Mouse (Mus musculus): ENCODE results near the gene Vti1a. TPM values are rescaled to one million over a fixed set of nuclear protein-coding genes. Genes with fewer than 3 reads are reported as not detected.
A peak's percentile ranks its signal among the peaks of the same experiment; 100 is the strongest.

Vti1a gene
- polyA plus RNA-seq, 1 experiment from 2014 or later: 12.8 TPM

- Histone ChIP-seq H3K9ac (ENCODE audit: low read depth, low read length) (no peak overlapping the region), H3K36me3 (ENCODE audit: control insufficient read depth, insufficient read depth) (peaks cover 62% of the 10 kb centered on the region), H3K4me1 (ENCODE audit: control insufficient read depth, low read depth, low read length) (peaks cover 17% of the 10 kb centered on the region), H3K27me3 (ENCODE audit: control insufficient read depth, insufficient read depth, low read depth, low read length) (no peaks in the 10 kb centered on the region), H3K9me3 (replicated peaks; ENCODE audit: control insufficient read depth, low read length) (no peaks in the 10 kb centered on the region), H3K4me2 (ENCODE audit: low read depth, low read length) (no peak overlapping the region), H3K27ac (ENCODE audit: low read length) (no peak overlapping the region), H3K4me3 (ENCODE audit: low read depth, low read length) (no peak overlapping the region)
- WGBS (ENCODE audit: insufficient replicate concordance): 68% methylated on average over 5 of the region's 5 CpGs
- no peak for ATAC-seq (ENCODE audit: low read depth)
These were observed 18.1 kb upstream of the Vti1a start for GRCm38 (mm10) chr19:55297961-55298360.

- no peak overlapping the region for H3K4me2 ChIP-seq (ENCODE audit: low read depth, low read length)
- no peaks in the 10 kb centered on the region for H3K9me3 ChIP-seq (replicated peaks; ENCODE audit: control insufficient read depth, low read length)
- peaks cover 63% of the 10 kb centered on the region for H3K36me3 ChIP-seq (ENCODE audit: control insufficient read depth, insufficient read depth)
- no peak for ATAC-seq (ENCODE audit: low read depth)
- H3K9ac ChIP-seq (ENCODE audit: low read depth, low read length): no peak overlapping the region
- H3K4me3 ChIP-seq (ENCODE audit: low read depth, low read length): no peak overlapping the region
- H3K27ac ChIP-seq (ENCODE audit: low read length): no peak overlapping the region
- H3K4me1 ChIP-seq (ENCODE audit: control insufficient read depth, low read depth, low read length): peaks cover 12% of the 10 kb centered on the region
- WGBS (ENCODE audit: insufficient replicate concordance): 80% methylated on average over 1 of the region's 1 CpGs
- no peaks in the 10 kb centered on the region for H3K27me3 ChIP-seq (ENCODE audit: control insufficient read depth, insufficient read depth, low read depth, low read length)
These were observed 16.7 kb upstream of the Vti1a start for GRCm38 (mm10) chr19:55299378-55299777.

GRCm38 (mm10) chr19:55300525-55300924, 15.6 kb upstream of the Vti1a start:
- H3K4me2 ChIP-seq (ENCODE audit: low read depth, low read length): no peak overlapping the region
- H3K4me3 ChIP-seq (ENCODE audit: low read depth, low read length): no peak overlapping the region
- H3K27me3 ChIP-seq (ENCODE audit: control insufficient read depth, insufficient read depth, low read depth, low read length): no peaks in the 10 kb centered on the region
- no peak overlapping the region for H3K27ac ChIP-seq (ENCODE audit: low read length)
- no peaks in the 10 kb centered on the region for H3K9me3 ChIP-seq (replicated peaks; ENCODE audit: control insufficient read depth, low read length)
- no peak overlapping the region for H3K9ac ChIP-seq (ENCODE audit: low read depth, low read length)
- peaks cover 2% of the 10 kb centered on the region; the same call in 1 of the 2 replicates for H3K4me1 ChIP-seq (ENCODE audit: control insufficient read depth, low read depth, low read length)
- peaks cover 51% of the 10 kb centered on the region for H3K36me3 ChIP-seq (ENCODE audit: control insufficient read depth, insufficient read depth)
- 75% methylated on average over 3 of the region's 3 CpGs for whole genome bisulfite sequencing (ENCODE audit: insufficient replicate concordance)
- ATAC-seq (ENCODE audit: low read depth): no peak

GRCm38 (mm10) chr19:55305024-55305423, 11.1 kb upstream of the Vti1a start:
- Histone ChIP-seq H3K36me3 (ENCODE audit: control insufficient read depth, insufficient read depth) (peaks cover 38% of the 10 kb centered on the region), H3K4me2 (ENCODE audit: low read depth, low read length) (no peak overlapping the region), H3K9ac (ENCODE audit: low read depth, low read length) (no peak overlapping the region), H3K27me3 (ENCODE audit: control insufficient read depth, insufficient read depth, low read depth, low read length) (no peaks in the 10 kb centered on the region), H3K27ac (ENCODE audit: low read length) (no peak overlapping the region), H3K4me1 (ENCODE audit: control insufficient read depth, low read depth, low read length) (no peaks in the 10 kb centered on the region; the same call in 1 of the 2 replicates), H3K4me3 (ENCODE audit: low read depth, low read length) (no peak overlapping the region), H3K9me3 (replicated peaks; ENCODE audit: control insufficient read depth, low read length) (no peaks in the 10 kb centered on the region)
- no peak for ATAC-seq (ENCODE audit: low read depth)

- H3K9ac ChIP-seq (ENCODE audit: low read depth, low read length): no peak overlapping the region
- no peaks in the 10 kb centered on the region for H3K9me3 ChIP-seq (replicated peaks; ENCODE audit: control insufficient read depth, low read length)
- H3K4me1 ChIP-seq (ENCODE audit: control insufficient read depth, low read depth, low read length): peaks cover 24% of the 10 kb centered on the region
- no peak overlapping the region for H3K4me2 ChIP-seq (ENCODE audit: low read depth, low read length)
- peaks cover 25% of the 10 kb centered on the region for H3K36me3 ChIP-seq (ENCODE audit: control insufficient read depth, insufficient read depth)
- H3K4me3 ChIP-seq (ENCODE audit: low read depth, low read length): no peak overlapping the region
- no peaks in the 10 kb centered on the region for H3K27me3 ChIP-seq (ENCODE audit: control insufficient read depth, insufficient read depth, low read depth, low read length)
- ATAC-seq (ENCODE audit: low read depth): no peak
- no peak overlapping the region for H3K27ac ChIP-seq (ENCODE audit: low read length)
- 83% methylated on average over 8 of the region's 8 CpGs for WGBS (ENCODE audit: insufficient replicate concordance)
These were observed 4.2 kb upstream of the Vti1a start for GRCm38 (mm10) chr19:55311874-55312273.

- WGBS (ENCODE audit: insufficient replicate concordance): 93% methylated on average over 2 of the region's 2 CpGs
- ATAC-seq (ENCODE audit: low read depth): no peak
- H3K4me1 ChIP-seq (ENCODE audit: control insufficient read depth, low read depth, low read length): peaks cover 31% of the 10 kb centered on the region
- H3K27ac ChIP-seq (ENCODE audit: low read length): no peak overlapping the region
- H3K9me3 ChIP-seq (replicated peaks; ENCODE audit: control insufficient read depth, low read length): no peaks in the 10 kb centered on the region
- no peak overlapping the region for H3K9ac ChIP-seq (ENCODE audit: low read depth, low read length)
- no peaks in the 10 kb centered on the region for H3K27me3 ChIP-seq (ENCODE audit: control insufficient read depth, insufficient read depth, low read depth, low read length)
- no peak overlapping the region for H3K4me3 ChIP-seq (ENCODE audit: low read depth, low read length)
- peak overlapping the region; percentile 83; the same call in 1 of the 2 replicates for H3K4me2 ChIP-seq (ENCODE audit: low read depth, low read length)
- peaks cover 18% of the 10 kb centered on the region for H3K36me3 ChIP-seq (ENCODE audit: control insufficient read depth, insufficient read depth)
These were observed 2.4 kb upstream of the Vti1a start for GRCm38 (mm10) chr19:55313649-55314048.

GRCm38 (mm10) chr19:55315452-55316108, 515 bp upstream of the Vti1a start, which contains the start of gene Zdhhc6:
Gene Zdhhc6, minus strand, starts transcription at chr19:55316032.
- H3K9me3 ChIP-seq (replicated peaks; ENCODE audit: control insufficient read depth, low read length): no peaks in the 10 kb centered on the region
- H3K27me3 ChIP-seq (ENCODE audit: control insufficient read depth, insufficient read depth, low read depth, low read length): no peaks in the 10 kb centered on the region
- peak within 1 kb of the TSS; percentile 83 for H3K4me2 ChIP-seq (ENCODE audit: low read depth, low read length)
- H3K4me3 ChIP-seq (ENCODE audit: low read depth, low read length): peak within 1 kb of the TSS; percentile 98
- peaks cover 31% of the 10 kb centered on the region for H3K4me1 ChIP-seq (ENCODE audit: control insufficient read depth, low read depth, low read length)
- H3K9ac ChIP-seq (ENCODE audit: low read depth, low read length): peak within 1 kb of the TSS; percentile 95
- peaks cover 12% of the 10 kb centered on the region for H3K36me3 ChIP-seq (ENCODE audit: control insufficient read depth, insufficient read depth)
- peak; percentile 76 for ATAC-seq (ENCODE audit: low read depth)
- peak within 1 kb of the TSS; percentile 94 for H3K27ac ChIP-seq (ENCODE audit: low read length)
- under 1% methylated on average over 60 of the region's 60 CpGs for WGBS (ENCODE audit: insufficient replicate concordance)

GRCm38 (mm10) chr19:55316901-55317300, 806 bp downstream of the Vti1a start:
- H3K27ac ChIP-seq (ENCODE audit: low read length): no peak overlapping the region
- no peak for ATAC-seq (ENCODE audit: low read depth)
- peaks cover 6% of the 10 kb centered on the region; the same call in 1 of the 2 replicates for H3K36me3 ChIP-seq (ENCODE audit: control insufficient read depth, insufficient read depth)
- H3K4me2 ChIP-seq (ENCODE audit: low read depth, low read length): peak overlapping the region; percentile 83
- peaks cover 31% of the 10 kb centered on the region for H3K4me1 ChIP-seq (ENCODE audit: control insufficient read depth, low read depth, low read length)
- H3K9me3 ChIP-seq (replicated peaks; ENCODE audit: control insufficient read depth, low read length): no peaks in the 10 kb centered on the region
- H3K27me3 ChIP-seq (ENCODE audit: control insufficient read depth, insufficient read depth, low read depth, low read length): no peaks in the 10 kb centered on the region
- peak overlapping the region; percentile 95 for H3K9ac ChIP-seq (ENCODE audit: low read depth, low read length)
- H3K4me3 ChIP-seq (ENCODE audit: low read depth, low read length): peak overlapping the region; percentile 98
- WGBS (ENCODE audit: insufficient replicate concordance): 21% methylated on average over 10 of the region's 10 CpGs

- Histone ChIP-seq H3K36me3 (ENCODE audit: control insufficient read depth, insufficient read depth) (peaks cover 14% of the 10 kb centered on the region), H3K4me1 (ENCODE audit: control insufficient read depth, low read depth, low read length) (peaks cover 23% of the 10 kb centered on the region), H3K4me2 (ENCODE audit: low read depth, low read length) (no peak overlapping the region), H3K27ac (ENCODE audit: low read length) (no peak overlapping the region), H3K9me3 (replicated peaks; ENCODE audit: control insufficient read depth, low read length) (no peaks in the 10 kb centered on the region), H3K27me3 (ENCODE audit: control insufficient read depth, insufficient read depth, low read depth, low read length) (no peaks in the 10 kb centered on the region), H3K9ac (ENCODE audit: low read depth, low read length) (no peak overlapping the region), H3K4me3 (ENCODE audit: low read depth, low read length) (no peak overlapping the region)
- WGBS (ENCODE audit: insufficient replicate concordance): 57% methylated on average over 3 of the region's 3 CpGs
- no peak for ATAC-seq (ENCODE audit: low read depth)
These were observed 2.9 kb downstream of the Vti1a start for GRCm38 (mm10) chr19:55319036-55319435.
